In the genomic region with DNA sequence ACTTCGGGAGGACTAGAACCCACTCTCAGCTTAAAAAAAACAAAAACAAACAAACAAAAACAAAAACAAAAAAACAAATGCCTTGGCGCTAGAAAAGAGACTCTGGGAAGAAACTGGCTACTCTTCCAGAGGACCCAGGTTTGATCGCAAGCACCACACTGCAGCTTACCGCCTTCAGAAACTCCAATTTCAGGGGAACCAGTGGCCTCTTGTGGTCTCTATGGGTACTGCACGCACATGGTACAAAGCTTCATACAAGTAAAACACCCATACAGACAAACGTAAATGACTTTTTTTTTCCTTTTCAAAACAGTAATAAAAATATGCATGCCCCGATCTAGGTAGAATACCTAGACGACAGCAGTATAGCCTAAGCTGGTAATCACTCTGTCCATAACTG, we compare ENCODE assay signal across 12 mouse cellular contexts.
DNase-seq lines count a peak whose midpoint lies in the region; ATAC-seq and TF ChIP-seq lines count a peak whose summit lies in the region.
"Had no signal": no experiment of that assay in that cellular context is flagged by ENCODE, and none has a peak within 500 bp of the region (broad histone marks: within the 10 kb centered on the region; RNA-seq: fewer than 3 reads in every experiment).

No protein-coding gene starts in this region.

- ATAC-seq in kidney, embryonic 16.5 days (ENCODE audit: low FRiP score, low TSS enrichment): no peak
- ATAC-seq in Patski: no peak
- ATAC-seq in forebrain, embryonic 12.5 days (ENCODE audit: low FRiP score): no peak

- no peak overlapping the region for H3K9ac ChIP-seq in kidney, embryonic 16.5 days (replicated peaks; ENCODE audit: low read length)
- no peak overlapping the region for H3K9ac ChIP-seq in forebrain, embryonic 12.5 days
- H3K9ac ChIP-seq: hindbrain, embryonic 15.5 days had no signal

- 94% methylated on average over 8 of the region's 8 CpGs for WGBS in kidney, embryonic 16.5 days
- 97% methylated on average over 8 of the region's 8 CpGs for WGBS in forebrain, embryonic 12.5 days

- POLR2A ChIA-PET in Patski (lab: Charles Lee): no interaction called here

- H3K4me1 ChIP-seq in kidney, embryonic 16.5 days (ENCODE audit: insufficient read depth, low read length): no peaks in the 10 kb centered on the region
- no peaks in the 10 kb centered on the region for H3K4me1 ChIP-seq in forebrain, embryonic 12.5 days
- H3K4me1 ChIP-seq: hindbrain, embryonic 15.5 days had no signal

- peak; percentile 9 for DNase-seq in adrenal gland, postnatal 10 days
- DNase-seq in adrenal gland, postnatal 14 days: no peak
- DNase-seq in kidney, postnatal 4 days: peak; percentile 11 to 15
- DNase-seq in Patski (ENCODE audit: low read depth, low spot score): no peak
- peak; percentile 1 for DNase-seq in naive thymus-derived CD4-positive, alpha-beta T cell, adult 2 months (ENCODE audit: low read depth)
- no peak for DNase-seq in embryo, embryonic 9.5 days (ENCODE audit: extremely low spot score)
- DNase-seq: adrenal gland, adult 8-10 months; lung, postnatal 14 days had no signal

- 0 out of 2 replicates have a peak, but pooled peaks cover 6% of the 10 kb centered on the region for H3K36me3 ChIP-seq in kidney, embryonic 16.5 days (ENCODE audit: insufficient read depth, low read length)
- no peaks in the 10 kb centered on the region for H3K36me3 ChIP-seq in forebrain, embryonic 12.5 days (replicated peaks)
- H3K36me3 ChIP-seq: hindbrain, embryonic 15.5 days had no signal

- H3K9me3 ChIP-seq in kidney, embryonic 16.5 days (ENCODE audit: low read length): peaks cover 7% of the 10 kb centered on the region
- H3K9me3 ChIP-seq in forebrain, embryonic 12.5 days: 0 out of 2 replicates have a peak, but pooled peaks cover 3% of the 10 kb centered on the region
- H3K9me3 ChIP-seq: hindbrain, embryonic 15.5 days had no signal

- peak; percentile 57 for TF ChIP-seq CTCF in Patski (IDR thresholded peaks at IDR 0.05)

- in situ Hi-C loops in Patski (cut with MboI; ENCODE audit: low pct_unique_long_range_greater_than_20kb): no loop called here

- H3K27ac ChIP-seq in kidney, embryonic 16.5 days (ENCODE audit: low read length): no peak overlapping the region
- no peak overlapping the region for H3K27ac ChIP-seq in forebrain, embryonic 12.5 days
- H3K27ac ChIP-seq: hindbrain, embryonic 15.5 days had no signal

- no peak overlapping the region for H3K4me2 ChIP-seq in kidney, embryonic 16.5 days (replicated peaks; ENCODE audit: low read depth, low read length)
- H3K4me2 ChIP-seq in forebrain, embryonic 12.5 days: no peak overlapping the region
- H3K4me2 ChIP-seq: hindbrain, embryonic 15.5 days had no signal

- no peak overlapping the region for H3K4me3 ChIP-seq in kidney, embryonic 16.5 days (ENCODE audit: low read length)
- no peak overlapping the region for H3K4me3 ChIP-seq in forebrain, embryonic 12.5 days (replicated peaks)
- H3K4me3 ChIP-seq: erythroblast, embryonic 14.5 days; hindbrain, embryonic 15.5 days had no signal

- H3K27me3 ChIP-seq in kidney, embryonic 16.5 days (ENCODE audit: insufficient read depth, low read length): no peaks in the 10 kb centered on the region
- no peaks in the 10 kb centered on the region for H3K27me3 ChIP-seq in Patski
- H3K27me3 ChIP-seq in forebrain, embryonic 12.5 days: peaks cover 15% of the 10 kb centered on the region
- H3K27me3 ChIP-seq: hindbrain, embryonic 15.5 days had no signal

- CTCF ChIA-PET in Patski (lab: Charles Lee): interaction anchor here (1.2 kb wide), 2 partner anchors 16 to 36 kb away, joined by 3 to 6 read pairs; no protein-coding TSS in a partner anchor

Comparison
In these comparisons a context has a peak if more than half of its experiments do, and no peak if none do; other contexts are left out.
1. DNase-seq: peak in adrenal gland, postnatal 10 days (single experiment), kidney, postnatal 4 days (2 of 2) and naive thymus-derived CD4-positive, alpha-beta T cell, adult 2 months (single experiment); none in adrenal gland, postnatal 14 days (single experiment), Patski (single experiment) and embryo, embryonic 9.5 days (single experiment).